Mouse (Mus musculus): ENCODE measurements around the gene St6galnac3. TPM values are rescaled to one million over a fixed set of nuclear protein-coding genes. Genes with fewer than 3 reads are reported as not detected.

Gene St6galnac3
- polyA plus RNA-seq, 1 experiment = 13.6 TPM

- H3K4me1 ChIP-seq (ENCODE audit: control insufficient read depth, insufficient read depth, low read length) = no peaks in the 10 kb centered on the region
- no peak overlapping the region for H3K4me3 ChIP-seq (replicated peaks; ENCODE audit: control insufficient read depth, low read depth, low read length)
- TF ChIP-seq CTCF (IDR thresholded peaks at IDR 0.05; ENCODE audit: control insufficient read depth, insufficient read depth, low read length) = no peak
- TF ChIP-seq POLR2A (IDR thresholded peaks at IDR 0.05; ENCODE audit: borderline replicate concordance, control insufficient read depth, low read depth, low read length) = no peak
- H3K27ac ChIP-seq (ENCODE audit: control insufficient read depth, insufficient read depth, low read depth, low read length, poor library complexity) = no peak overlapping the region
- 77% methylated on average over 1 of the region's 1 CpGs for WGBS
These were observed 368.9 kb downstream of the St6galnac3 start for GRCm38 (mm10) chr3:153356071-153356470.

DNA sequence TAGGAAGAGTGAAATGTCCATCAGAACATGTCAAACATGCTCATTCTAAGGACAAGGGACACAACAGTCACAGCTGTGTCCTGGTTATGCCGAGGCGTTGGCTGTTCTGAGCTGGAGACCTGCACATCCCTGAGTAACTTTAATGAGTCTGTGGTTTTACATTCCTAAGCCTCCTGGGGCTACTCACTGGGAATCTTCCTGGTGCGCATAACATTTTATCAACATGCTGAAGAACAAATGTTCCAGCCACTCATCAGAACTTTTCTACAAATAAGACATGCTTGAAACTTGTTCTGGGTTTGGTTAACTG is 370.0 kb downstream of the St6galnac3 start:
- WGBS = 89% methylated on average over 3 of the region's 3 CpGs
- no peaks in the 10 kb centered on the region for H3K4me1 ChIP-seq (ENCODE audit: control insufficient read depth, insufficient read depth, low read length)
- H3K27ac ChIP-seq (ENCODE audit: control insufficient read depth, insufficient read depth, low read depth, low read length, poor library complexity) = no peak overlapping the region
- TF ChIP-seq POLR2A (IDR thresholded peaks at IDR 0.05; ENCODE audit: borderline replicate concordance, control insufficient read depth, low read depth, low read length) (no peak), CTCF (IDR thresholded peaks at IDR 0.05; ENCODE audit: control insufficient read depth, insufficient read depth, low read length) (no peak)
- H3K4me3 ChIP-seq (replicated peaks; ENCODE audit: control insufficient read depth, low read depth, low read length) = no peak overlapping the region

DNA sequence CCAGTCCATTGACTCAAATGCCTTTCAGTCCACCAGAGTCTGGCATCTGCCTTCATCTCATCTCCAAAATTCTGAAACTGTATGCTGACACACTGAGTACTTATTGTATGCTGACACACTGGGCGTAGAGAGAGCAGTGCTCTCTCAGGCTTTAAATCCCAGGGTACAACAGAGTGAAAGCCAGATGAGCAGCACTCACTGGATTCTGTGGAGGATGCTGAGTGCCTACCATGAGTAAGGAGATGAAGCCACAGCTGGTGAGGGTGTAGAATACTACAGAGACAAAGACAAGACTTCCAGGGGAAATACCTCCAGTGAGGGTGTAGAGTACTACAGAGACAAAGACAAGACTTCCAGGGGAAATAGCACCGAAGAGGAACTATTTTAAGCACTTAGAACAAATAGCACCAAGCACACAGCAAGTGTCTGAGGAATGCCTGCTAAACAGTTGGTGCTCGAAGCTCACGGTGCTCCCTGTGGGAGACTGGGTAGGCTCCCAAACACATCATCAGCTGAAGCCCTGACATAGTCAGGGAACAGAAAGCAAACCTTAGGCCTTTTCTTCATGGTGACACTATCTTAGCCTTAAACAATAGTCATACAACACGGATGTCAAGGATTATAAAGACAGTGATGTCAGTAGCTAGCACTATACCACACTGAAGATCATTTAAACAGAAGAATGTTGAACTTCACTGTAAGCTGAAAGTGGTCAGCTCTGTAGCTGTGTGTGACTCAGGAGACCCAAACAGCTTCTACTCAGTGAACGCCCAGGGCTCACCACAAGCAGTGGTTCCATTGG is 370.6 kb downstream of the St6galnac3 start:
- TF ChIP-seq POLR2A (IDR thresholded peaks at IDR 0.05; ENCODE audit: borderline replicate concordance, control insufficient read depth, low read depth, low read length) (no peak), CTCF (IDR thresholded peaks at IDR 0.05; ENCODE audit: control insufficient read depth, insufficient read depth, low read length) (no peak)
- Histone ChIP-seq H3K4me3 (replicated peaks; ENCODE audit: control insufficient read depth, low read depth, low read length) (no peak overlapping the region), H3K27ac (ENCODE audit: control insufficient read depth, insufficient read depth, low read depth, low read length, poor library complexity) (no peak overlapping the region), H3K4me1 (ENCODE audit: control insufficient read depth, insufficient read depth, low read length) (no peaks in the 10 kb centered on the region)
- 75% methylated on average over 6 of the region's 6 CpGs for WGBS

- Histone ChIP-seq H3K27ac (ENCODE audit: control insufficient read depth, insufficient read depth, low read depth, low read length, poor library complexity) (no peak overlapping the region), H3K4me1 (ENCODE audit: control insufficient read depth, insufficient read depth, low read length) (no peaks in the 10 kb centered on the region), H3K4me3 (replicated peaks; ENCODE audit: control insufficient read depth, low read depth, low read length) (no peak overlapping the region)
- WGBS = 89% methylated on average over 16 of the region's 16 CpGs
- TF ChIP-seq CTCF (IDR thresholded peaks at IDR 0.05; ENCODE audit: control insufficient read depth, insufficient read depth, low read length) (no peak), POLR2A (IDR thresholded peaks at IDR 0.05; ENCODE audit: borderline replicate concordance, control insufficient read depth, low read depth, low read length) (no peak)
These were observed 371.5 kb downstream of the St6galnac3 start for GRCm38 (mm10) chr3:153353313-153354103.

DNA sequence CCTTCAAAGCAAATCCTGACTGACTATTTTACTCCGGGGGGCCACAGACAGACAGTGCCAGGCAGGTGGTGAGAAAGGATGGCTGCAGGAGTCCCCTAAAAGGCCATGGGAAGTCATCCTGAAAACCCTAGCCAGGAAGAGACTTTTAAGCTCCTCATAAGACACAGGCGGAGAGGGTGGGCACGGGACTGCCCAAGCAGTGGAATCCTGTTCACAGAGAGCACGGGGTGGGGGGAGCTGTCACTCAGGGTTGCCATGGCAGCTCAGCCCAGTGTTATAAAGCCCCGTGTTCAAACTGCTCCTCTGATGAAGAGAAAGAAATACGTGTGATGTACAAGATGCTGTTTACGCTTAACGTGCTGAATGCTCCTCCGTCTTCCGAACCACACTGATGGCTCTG is 375.0 kb downstream of the St6galnac3 start:
- H3K4me1 ChIP-seq (ENCODE audit: control insufficient read depth, insufficient read depth, low read length) = no peaks in the 10 kb centered on the region
- no peak overlapping the region for H3K4me3 ChIP-seq (replicated peaks; ENCODE audit: control insufficient read depth, low read depth, low read length)
- no peak overlapping the region for H3K27ac ChIP-seq (ENCODE audit: control insufficient read depth, insufficient read depth, low read depth, low read length, poor library complexity)
- WGBS = 90% methylated on average over 10 of the region's 10 CpGs
- TF ChIP-seq CTCF (IDR thresholded peaks at IDR 0.05; ENCODE audit: control insufficient read depth, insufficient read depth, low read length) (no peak), POLR2A (IDR thresholded peaks at IDR 0.05; ENCODE audit: borderline replicate concordance, control insufficient read depth, low read depth, low read length) (no peak)

- no peak overlapping the region for H3K4me3 ChIP-seq (replicated peaks; ENCODE audit: control insufficient read depth, low read depth, low read length)
- no peak overlapping the region for H3K27ac ChIP-seq (ENCODE audit: control insufficient read depth, insufficient read depth, low read depth, low read length, poor library complexity)
- TF ChIP-seq CTCF (IDR thresholded peaks at IDR 0.05; ENCODE audit: control insufficient read depth, insufficient read depth, low read length) (no peak), POLR2A (IDR thresholded peaks at IDR 0.05; ENCODE audit: borderline replicate concordance, control insufficient read depth, low read depth, low read length) (no peak)
- H3K4me1 ChIP-seq (ENCODE audit: control insufficient read depth, insufficient read depth, low read length) = no peaks in the 10 kb centered on the region
- WGBS = 81% methylated on average over 9 of the region's 9 CpGs
These were observed 376.0 kb downstream of the St6galnac3 start for GRCm38 (mm10) chr3:153348797-153349465.

DNA sequence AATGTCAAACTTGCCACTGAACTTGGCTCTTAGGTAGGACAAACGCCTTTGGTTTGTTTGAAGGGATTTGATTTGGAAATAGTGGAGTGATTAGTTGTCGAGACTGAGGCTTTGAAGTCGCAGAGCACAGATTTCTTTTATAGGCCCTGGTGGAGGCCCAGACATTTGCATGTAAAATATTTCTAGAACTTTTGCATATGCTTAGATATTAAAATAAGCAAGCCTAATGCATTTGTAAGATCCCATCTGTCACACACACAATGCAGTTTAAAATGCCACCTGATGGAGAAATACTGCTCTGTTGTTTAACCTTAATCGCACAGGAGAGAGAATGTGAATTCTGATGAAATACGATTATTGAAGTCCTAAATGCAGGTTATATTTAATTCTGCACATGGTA is 380.0 kb downstream of the St6galnac3 start:
- H3K27ac ChIP-seq (ENCODE audit: control insufficient read depth, insufficient read depth, low read depth, low read length, poor library complexity) = no peak overlapping the region
- no peak overlapping the region for H3K4me3 ChIP-seq (replicated peaks; ENCODE audit: control insufficient read depth, low read depth, low read length)
- TF ChIP-seq POLR2A (IDR thresholded peaks at IDR 0.05; ENCODE audit: borderline replicate concordance, control insufficient read depth, low read depth, low read length) = no peak
- TF ChIP-seq CTCF (IDR thresholded peaks at IDR 0.05; ENCODE audit: control insufficient read depth, insufficient read depth, low read length) = no peak
- H3K4me1 ChIP-seq (ENCODE audit: control insufficient read depth, insufficient read depth, low read length) = no peaks in the 10 kb centered on the region
- WGBS = 87% methylated on average over 5 of the region's 5 CpGs

GRCm38 (mm10) chr3:153339940-153340339 is 385.0 kb downstream of the St6galnac3 start:
- H3K4me3 ChIP-seq (replicated peaks; ENCODE audit: control insufficient read depth, low read depth, low read length) = no peak overlapping the region
- TF ChIP-seq POLR2A (IDR thresholded peaks at IDR 0.05; ENCODE audit: borderline replicate concordance, control insufficient read depth, low read depth, low read length) = no peak
- no peak for TF ChIP-seq CTCF (IDR thresholded peaks at IDR 0.05; ENCODE audit: control insufficient read depth, insufficient read depth, low read length)
- no peak overlapping the region for H3K27ac ChIP-seq (ENCODE audit: control insufficient read depth, insufficient read depth, low read depth, low read length, poor library complexity)
- H3K4me1 ChIP-seq (ENCODE audit: control insufficient read depth, insufficient read depth, low read length) = no peaks in the 10 kb centered on the region
- WGBS = 16% methylated on average over 2 of the region's 2 CpGs

Data from bone marrow, adult 2 months (tissue).